Mouse (Mus musculus): Measurements from ENCODE around the gene Dpy19l3. TPM values are rescaled to one million over a fixed set of nuclear protein-coding genes. Genes with fewer than 3 reads are reported as not detected.

The Dpy19l3 gene
- polyA plus RNA-seq, 1 experiment: 12.9 TPM

DNA sequence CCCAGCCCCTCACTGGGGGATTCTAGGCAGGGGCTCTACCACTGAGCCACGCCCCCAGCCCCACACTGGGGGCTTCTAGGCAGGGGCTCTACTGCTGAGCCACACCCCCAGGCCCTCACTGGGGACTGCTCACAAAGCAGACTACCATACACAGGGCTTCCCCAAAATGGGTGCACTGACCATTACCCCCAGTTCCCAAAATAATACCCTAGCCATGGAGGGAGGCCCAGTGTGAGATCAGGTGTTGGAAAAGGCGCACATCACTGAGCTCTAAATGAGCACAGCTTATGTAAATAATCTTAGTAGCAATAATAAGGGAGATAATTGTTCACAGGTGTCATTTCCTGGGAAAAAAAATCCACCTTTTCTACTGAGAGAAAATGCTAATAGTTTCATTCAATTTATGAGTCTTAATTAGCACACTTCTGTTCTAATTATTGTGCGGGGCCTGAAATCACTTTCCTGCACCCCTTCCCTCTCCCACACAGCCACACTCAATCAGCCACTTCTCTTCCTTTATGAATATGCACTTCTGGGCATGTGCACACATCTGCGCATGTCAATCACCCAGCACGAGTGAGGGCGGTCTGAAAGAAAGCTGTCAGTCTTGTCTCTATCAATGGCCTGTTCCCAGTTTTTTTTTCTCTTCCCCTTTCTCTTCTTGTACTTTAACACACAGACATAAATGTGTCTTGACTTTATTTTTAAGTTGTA, 70.7 kb downstream of the Dpy19l3 start:
- no peak for TF ChIP-seq GATA1 (IDR thresholded peaks at IDR 0.05; ENCODE audit: low read length)

DNA sequence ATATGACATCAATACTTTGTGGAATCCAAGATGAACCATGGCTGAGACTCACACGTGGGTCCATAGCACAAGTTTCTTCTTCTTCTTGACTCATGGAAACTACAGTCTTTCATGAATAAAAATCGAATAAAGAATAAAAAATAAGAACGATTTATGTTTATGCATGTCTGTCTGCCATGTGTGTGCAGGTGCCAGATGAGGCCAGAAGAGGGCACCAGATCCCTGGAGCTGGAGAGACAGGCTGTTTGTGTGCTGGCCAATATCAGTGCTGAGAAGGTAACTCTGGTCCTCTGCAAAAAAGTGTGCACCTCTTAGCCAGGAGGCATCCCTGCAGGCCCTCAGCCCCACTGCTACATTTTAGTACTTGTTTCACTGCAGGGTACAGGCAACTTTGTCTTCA, 72.7 kb downstream of the Dpy19l3 start:
- TF ChIP-seq GATA1 (IDR thresholded peaks at IDR 0.05; ENCODE audit: low read length): no peak

DNA sequence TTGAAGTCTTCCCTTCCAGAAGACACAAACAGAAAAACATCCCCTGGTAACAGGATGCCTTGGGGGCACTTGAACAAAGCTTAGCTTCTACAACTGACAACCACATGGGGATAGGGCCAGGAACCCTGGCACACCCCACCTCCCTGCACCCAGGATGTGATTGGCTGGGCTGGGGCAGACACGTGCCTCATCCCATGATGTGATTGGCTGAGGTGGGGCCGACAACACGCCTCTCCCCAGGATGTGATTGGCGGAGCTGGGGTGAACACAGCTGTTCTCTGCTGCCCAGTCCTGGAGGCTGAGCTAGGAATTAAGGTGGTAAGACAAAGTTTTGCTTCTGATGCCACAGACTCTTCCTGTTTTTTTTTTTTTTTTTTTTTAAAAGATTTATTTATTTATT, 75.3 kb downstream of the Dpy19l3 start:
- TF ChIP-seq GATA1 (IDR thresholded peaks at IDR 0.05; ENCODE audit: low read length): no peak

DNA sequence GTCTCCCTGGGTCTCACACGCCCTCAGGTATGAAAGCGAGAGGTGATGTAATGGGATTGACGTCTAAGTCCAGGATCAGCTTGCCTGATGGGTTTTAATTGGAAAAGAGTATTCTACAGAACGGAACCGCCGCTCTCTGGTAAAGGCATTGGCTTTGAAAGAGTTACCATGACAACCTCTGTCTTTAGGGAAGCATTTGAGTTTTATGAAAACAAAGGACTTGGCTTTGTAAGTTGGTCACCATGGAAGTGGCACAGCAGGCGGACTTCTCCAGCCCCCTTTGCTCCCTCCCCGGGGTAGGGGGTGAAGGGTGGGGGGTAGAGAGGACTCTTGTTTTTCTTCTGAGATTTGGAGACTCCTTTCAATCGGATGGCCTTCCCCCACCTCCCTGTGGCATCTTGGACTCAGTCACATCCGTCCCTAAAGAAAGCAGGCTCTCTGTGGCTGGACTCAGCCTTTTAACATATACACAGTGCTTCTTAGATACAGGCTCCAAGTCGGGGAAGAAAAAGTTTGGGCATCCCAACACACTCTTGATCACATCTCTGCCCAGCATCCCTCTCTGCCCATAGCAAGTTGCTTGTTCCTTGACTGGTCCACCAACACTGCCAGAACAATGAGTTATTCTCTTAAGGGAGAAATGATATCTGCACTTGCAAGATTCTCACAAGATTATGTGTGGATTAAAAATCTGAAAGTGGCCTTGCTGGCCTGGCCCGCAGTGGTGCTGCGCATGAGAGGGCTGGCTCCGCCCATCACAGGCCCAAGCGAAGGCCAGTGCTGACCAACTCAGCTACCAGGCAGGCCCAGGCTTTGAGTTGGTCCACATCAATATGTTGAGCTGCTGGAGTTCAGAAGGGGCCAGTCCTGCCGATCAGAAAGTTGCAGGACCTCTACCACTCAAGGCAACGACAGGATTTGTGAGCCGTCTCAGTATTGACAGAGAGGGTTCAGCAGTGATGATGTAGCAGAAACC, 85.9 kb downstream of the Dpy19l3 start:
- TF ChIP-seq GATA1 (IDR thresholded peaks at IDR 0.05; ENCODE audit: low read length): no peak

DNA sequence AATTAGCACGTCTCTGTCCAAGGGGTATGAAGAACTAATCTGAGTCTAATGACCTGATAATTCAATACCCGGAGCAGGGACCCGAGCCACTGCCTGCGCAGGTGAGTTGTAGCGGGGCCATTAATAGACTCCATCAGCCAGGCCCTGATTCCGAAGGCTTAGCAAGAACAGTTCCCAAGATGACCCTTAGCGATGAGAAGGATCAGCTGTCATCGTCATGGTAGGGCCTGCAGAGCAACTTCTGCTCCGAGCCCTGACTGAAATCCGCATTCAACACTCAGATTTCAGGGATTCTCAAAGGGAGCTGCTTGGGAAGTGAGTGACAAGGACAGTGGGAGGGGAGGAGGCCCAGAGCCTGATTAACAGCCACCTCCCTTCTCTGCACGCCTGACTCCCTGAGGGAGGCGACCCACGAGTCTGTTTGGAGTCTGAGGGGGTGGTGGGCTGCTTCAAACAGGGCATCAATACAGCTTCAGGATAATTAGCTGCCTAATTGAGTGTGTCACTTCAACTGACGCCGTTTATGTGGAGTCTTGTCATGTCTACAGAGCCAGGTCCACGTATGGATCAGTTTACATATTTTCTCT, 90.4 kb downstream of the Dpy19l3 start:
- no peak for TF ChIP-seq GATA1 (IDR thresholded peaks at IDR 0.05; ENCODE audit: low read length)

DNA sequence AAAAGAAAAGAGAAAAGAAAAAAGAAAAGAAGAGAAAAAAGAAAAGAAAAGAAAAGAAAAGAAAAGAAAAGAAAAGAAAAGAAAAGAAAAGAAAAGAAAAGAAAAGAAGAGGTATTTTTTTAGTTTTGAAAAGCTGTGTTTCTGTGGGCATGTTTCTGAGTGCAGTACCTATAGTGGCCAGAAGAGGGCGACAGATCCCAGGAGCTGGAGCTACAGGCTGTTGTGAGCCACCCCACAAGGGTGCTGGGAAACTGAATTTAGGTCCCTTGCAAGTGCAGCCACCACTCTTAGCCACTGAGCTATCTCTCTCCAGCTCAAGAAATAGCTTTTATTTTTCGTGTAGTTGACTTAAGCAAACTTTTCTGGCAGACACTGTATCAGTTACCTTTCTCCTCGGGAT, 95.1 kb downstream of the Dpy19l3 start:
- TF ChIP-seq GATA1 (IDR thresholded peaks at IDR 0.05; ENCODE audit: low read length): no peak

DNA sequence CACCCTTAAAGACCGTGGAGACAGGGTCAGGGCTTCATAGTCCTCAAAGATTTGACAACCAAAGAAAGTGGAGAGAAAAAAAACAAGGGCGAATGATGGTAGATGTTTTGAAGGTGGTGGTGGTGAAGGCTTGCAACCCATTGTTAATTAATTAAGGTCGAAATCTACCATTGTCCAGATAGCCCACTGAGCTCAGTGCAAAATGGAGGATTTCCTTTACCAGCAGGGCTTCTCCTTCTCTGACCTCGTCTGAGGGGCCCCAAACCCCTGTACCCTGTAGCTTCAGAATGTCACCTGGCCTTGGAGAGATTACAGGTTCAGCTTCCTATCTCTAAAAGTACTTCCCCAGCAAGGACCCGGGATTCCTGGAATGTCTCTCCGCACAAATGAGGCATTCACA, 96.4 kb downstream of the Dpy19l3 start:
- no peak for TF ChIP-seq GATA1 (IDR thresholded peaks at IDR 0.05; ENCODE audit: low read length)

DNA sequence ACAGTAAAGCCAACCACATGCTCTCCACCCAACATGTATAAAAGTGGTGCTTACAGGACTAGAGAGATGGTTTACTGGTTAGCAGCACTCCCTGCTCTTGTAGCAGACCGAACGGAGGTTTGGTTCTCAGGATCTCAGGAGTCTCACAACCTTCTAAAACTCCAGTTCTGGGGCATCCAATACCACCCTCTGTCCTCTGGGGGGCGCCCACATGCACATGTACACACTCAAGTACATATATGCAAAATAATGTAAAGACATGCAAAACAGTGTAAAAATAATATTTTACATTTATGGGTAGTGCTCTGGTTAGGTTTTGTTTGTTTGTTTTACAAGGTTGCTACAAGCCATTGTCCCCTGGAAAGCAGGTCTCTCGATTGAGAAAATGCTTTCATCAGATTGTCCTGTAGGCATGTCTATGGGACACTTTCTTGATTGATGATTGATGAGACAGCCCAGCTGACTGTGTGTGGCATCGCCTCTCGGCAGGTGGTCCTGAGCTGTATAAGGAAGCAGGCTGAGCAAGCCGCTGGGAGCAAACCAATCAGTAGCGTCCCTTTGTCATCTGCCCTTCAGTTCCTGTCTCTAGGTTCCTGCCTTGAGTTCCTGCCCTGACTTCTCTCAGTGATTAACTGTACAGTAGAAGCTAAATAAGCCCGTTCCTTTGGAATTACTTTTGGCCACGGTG, 102.5 kb downstream of the Dpy19l3 start:
- TF ChIP-seq GATA1 (IDR thresholded peaks at IDR 0.05; ENCODE audit: low read length): no peak

DNA sequence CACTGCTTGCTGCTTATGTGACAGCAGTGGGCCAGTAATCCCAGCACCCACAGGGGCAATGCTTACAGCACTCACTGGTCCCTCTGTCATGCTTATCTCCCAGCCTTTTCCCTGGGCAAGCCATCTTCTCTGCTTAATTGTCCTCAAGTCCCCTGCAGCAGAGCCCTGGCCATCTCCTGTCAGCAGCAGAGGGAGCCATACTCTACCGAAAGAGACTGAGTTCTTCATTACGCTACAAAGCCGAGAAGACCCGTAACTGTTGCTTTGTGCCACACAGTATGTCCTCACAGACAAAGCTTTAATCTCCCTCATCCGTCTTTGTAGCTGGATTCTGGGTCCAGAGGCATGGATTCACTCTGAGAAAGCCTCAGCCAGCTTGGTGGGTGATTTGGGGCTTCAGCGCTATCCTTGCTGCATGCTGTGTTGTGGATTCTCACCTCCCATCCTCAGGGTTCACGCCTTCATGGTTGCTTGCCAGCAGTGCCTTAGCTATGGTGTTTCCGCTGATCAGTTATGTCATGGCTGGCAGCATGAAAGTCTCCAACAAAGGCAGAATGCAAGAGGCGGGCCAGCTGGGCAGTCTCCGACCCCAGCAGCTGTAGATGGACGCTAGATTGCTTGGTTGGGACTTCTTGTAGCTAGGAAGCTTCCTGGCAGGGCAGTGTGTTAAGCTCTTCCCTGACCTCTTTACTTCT, 103.4 kb downstream of the Dpy19l3 start:
- no peak for TF ChIP-seq GATA1 (IDR thresholded peaks at IDR 0.05; ENCODE audit: low read length)

DNA sequence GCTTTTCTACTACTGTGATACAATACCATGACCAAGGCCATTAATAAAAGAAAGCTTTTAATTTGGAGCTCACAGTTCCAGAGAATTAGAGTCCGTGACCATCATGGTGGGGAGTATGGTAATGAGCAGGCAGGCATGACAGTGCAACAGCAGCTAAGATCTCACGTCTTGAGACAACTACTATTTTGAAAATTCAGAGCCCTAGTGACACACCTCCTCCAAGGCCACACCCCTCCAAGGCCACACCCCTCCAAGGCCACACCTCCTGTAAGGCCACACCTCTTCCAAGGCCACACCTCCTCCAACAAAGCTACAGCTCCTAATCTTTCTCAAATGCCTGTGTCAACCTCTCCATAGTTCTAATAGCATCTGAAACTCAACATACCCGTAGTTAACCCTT, 105.2 kb downstream of the Dpy19l3 start:
- no peak for TF ChIP-seq GATA1 (IDR thresholded peaks at IDR 0.05; ENCODE audit: low read length)

DNA sequence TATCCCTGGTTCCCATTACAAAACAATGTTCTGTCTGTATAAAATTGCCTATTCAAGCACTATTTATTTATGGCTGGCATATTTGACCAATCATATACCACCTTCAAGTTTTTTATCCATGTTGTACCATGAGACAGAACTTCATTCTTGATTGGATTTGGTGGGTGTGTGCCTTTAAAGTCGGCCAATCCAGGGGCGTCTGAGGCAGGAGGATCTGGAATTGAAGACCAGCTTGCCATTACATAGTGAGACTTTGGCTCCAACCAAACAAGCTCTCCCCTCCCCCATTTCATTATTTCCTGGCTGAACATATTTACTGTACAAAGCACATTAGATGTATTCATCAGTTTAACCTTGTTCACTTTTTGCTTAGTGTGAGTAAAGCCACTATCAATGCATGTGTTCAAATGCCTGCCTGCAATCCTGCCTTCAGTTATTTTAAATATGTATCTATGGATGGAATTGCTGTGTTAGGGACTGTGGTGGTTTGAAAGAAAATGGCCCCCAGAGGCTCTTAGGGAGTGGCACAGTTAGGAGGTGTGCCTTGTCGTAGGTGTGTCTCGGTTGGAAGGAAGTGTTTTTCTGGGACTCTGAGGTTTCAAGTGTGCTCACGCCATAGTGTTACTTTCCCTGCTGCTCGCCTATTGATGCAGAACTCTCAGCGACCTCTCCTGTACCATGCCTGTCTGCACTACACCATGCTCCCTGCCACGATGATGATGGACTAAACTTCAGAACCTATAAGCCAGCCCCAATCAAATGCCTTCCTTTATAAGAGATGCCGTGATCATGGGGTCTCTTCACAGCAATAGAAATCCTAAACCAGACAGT, 105.8 kb downstream of the Dpy19l3 start:
- TF ChIP-seq GATA1 (IDR thresholded peaks at IDR 0.05; ENCODE audit: low read length): no peak

DNA sequence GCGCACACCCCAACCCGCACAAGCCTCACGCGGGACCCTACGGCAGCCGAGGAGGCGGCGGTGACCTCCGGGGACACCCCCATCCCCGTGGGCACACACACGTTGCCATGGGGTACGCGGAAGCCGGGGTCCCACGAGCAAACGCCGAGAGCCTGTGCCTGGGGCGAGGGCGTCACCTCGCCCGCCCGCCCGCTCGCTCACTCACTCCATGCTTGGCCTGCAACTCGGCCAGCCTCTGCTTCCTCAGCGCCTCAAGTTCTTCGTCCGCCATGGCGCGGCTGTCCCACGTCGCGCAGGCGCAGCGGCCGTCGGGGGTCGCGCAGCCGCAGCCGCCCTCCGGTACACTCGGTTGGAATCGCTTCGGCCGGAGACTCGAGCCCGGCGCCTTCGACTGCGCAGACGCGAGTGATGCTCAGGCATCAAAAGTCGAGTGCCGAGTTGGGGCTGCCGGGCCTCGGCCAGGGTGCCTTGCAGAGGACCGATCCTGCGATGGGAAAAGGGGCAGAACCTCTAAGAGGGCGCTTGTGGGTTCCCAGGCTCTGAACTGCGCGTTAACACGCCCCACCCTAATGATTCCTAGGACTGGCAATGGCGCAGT, 107.1 kb downstream of the Dpy19l3 start, which contains the start of gene Pdcd5:
Pdcd5 (minus strand) TSS at position 421 of the 598 bp plus-strand sequence.
- no peak for TF ChIP-seq GATA1 (IDR thresholded peaks at IDR 0.05; ENCODE audit: low read length)

DNA sequence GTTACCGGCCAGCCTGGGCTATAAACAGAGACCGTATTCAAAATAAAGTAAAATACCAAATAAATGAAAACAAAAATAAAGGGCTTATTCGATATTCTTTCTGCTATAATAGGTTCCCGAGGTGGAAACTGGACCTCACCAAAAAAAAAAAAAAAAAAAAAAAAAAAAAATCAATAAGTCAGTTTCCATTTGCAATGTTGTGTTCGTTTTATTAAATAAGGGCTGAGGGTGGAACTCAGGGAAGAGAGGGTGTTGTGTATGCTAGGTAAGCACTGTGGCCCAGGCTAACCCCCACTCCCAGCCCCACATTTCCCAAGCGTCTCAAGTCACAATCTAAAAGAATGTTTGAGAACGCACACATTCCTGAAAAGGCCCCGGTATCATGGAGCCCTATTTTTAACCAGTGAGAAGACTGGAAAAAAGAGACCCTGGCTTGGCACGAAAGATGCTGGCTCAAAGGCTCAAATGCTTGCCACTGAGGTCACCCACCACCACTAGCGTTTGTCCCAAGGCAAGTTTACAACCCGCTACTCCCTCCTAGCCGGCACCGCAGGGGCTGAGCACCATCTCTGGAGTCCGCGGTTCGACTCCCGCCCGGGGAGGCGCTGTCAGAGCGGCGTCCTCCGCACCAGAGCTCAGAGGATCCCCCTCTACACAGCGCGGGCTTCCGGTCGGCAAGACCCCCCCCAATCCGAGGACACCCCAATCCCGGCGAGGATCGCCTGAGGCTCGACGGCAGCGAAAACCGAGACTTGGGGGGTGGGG, 107.8 kb downstream of the Dpy19l3 start:
- TF ChIP-seq GATA1 (IDR thresholded peaks at IDR 0.05; ENCODE audit: low read length): no peak

Data from G1E-ER4 (cell line).